Mouse (Mus musculus) ES-Bruce4 (cell line): ENCODE results near the gene 3110082I17Rik. TPM values are rescaled to one million over a fixed set of nuclear protein-coding genes. Genes with fewer than 3 reads are reported as not detected.
A peak's percentile ranks its signal among the peaks of the same experiment; 100 is the strongest.

Source experiments
- H3K27ac ChIP-seq: 2 replicates; pipeline ENCODE4 v1.5.1; 2012; ENCODE audit warnings: low read length, inconsistent platforms; ENCODE audit not compliant: insufficient read depth
- H3K27me3 ChIP-seq: 2 replicates; pipeline ENCODE4 v1.6.1; 2012; ENCODE audit warnings: mild to moderate bottlenecking, low read length, inconsistent platforms; ENCODE audit not compliant: control insufficient read depth, poor library complexity, insufficient read depth, severe bottlenecking
- H3K36me3 ChIP-seq: 2 replicates; pipeline ENCODE4 v1.6.1; 2012; ENCODE audit warnings: inconsistent platforms, mild to moderate bottlenecking, low read length, moderate library complexity; ENCODE audit not compliant: control insufficient read depth, poor library complexity, insufficient read depth, severe bottlenecking
- H3K4me1 ChIP-seq: one replicate; pipeline ENCODE4 v1.8.1; 2011; ENCODE audit warnings: low read length; ENCODE audit not compliant: control insufficient read depth, insufficient read depth
- H3K4me3 ChIP-seq: 2 replicates; pipeline ENCODE4 v1.5.1; 2011; ENCODE audit warnings: low read depth, mild to moderate bottlenecking, low read length
- H3K9ac ChIP-seq: 2 replicates; pipeline ENCODE4 v1.6.1; 2012; ENCODE audit warnings: low read depth, mild to moderate bottlenecking, inconsistent platforms; ENCODE audit not compliant: poor library complexity, severe bottlenecking
- H3K9me3 ChIP-seq: replicated peaks from 2 replicates; pipeline ENCODE4 v1.6.1; 2012; ENCODE audit warnings: mild to moderate bottlenecking, low read length, inconsistent platforms; ENCODE audit not compliant: control insufficient read depth, poor library complexity, insufficient read depth, severe bottlenecking
- CTCF ChIP-seq: IDR thresholded peaks from one replicate; pipeline ENCODE4 v1.8.1; 2011; ENCODE audit warnings: low read depth, low read length
- EP300 ChIP-seq: IDR thresholded peaks from 2 replicates; pipeline ENCODE4 v1.6.1; 2011; ENCODE audit warnings: low read depth, low read length; ENCODE audit not compliant: insufficient read depth
- POLR2A ChIP-seq: IDR thresholded peaks from one replicate; pipeline ENCODE4 v1.8.1; 2011; ENCODE audit warnings: low read length; ENCODE audit not compliant: insufficient read depth
- polyA plus RNA-seq: library from polyadenylated mRNA; stranded (reverse); fragments of >200 nt; gene quantifications from 2 replicates; pipeline ENCODE4 v1.2.4, GENCODE M21; 2011; ENCODE audit warnings: low read depth; ENCODE audit not compliant: missing spikeins, insufficient read depth, insufficient read length

Gene 3110082I17Rik
- polyA plus RNA-seq, 1 experiment = 44.5 TPM

DNA sequence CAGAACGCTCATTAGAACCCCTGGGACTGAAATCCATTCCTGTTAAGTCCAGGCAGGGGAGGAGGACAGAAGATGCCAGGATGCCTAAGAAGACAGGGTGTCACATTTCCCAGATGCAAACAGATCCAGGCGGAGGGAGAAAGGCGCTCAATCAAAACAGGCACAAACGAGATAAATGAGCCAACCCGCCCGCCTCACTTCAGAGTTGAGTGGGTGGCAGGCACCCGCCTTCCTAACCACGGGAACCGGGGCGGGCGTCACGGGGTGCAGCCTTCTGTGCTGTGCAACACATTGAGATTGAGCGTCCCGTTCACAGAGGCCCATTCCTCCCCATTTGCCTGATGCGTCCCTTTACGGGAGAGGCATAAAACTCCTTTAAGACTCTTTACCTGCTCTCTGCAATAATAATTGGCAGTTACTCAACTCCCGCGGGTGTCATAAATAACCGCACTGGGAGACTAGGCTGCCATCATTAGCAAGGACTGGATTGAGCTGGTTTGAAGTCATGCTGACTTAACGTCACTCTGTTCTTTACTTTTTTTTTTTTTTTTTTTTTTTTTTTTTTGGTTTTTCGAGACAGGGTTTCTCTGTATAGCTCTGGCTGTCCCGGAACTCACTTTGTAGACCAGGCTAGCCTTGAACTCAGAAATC, 34.8 kb upstream of the 3110082I17Rik start:
- no peak for TF ChIP-seq EP300
- no peak for TF ChIP-seq CTCF
- no peak for TF ChIP-seq POLR2A
- Histone ChIP-seq H3K27me3 (no peaks in the 10 kb centered on the region), H3K4me3 (peak overlapping the region; percentile 1; the same call in 1 of the 2 replicates), H3K27ac (no peak overlapping the region), H3K9ac (no peak overlapping the region), H3K9me3 (no peaks in the 10 kb centered on the region), H3K4me1 (no peaks in the 10 kb centered on the region), H3K36me3 (no peaks in the 10 kb centered on the region)

DNA sequence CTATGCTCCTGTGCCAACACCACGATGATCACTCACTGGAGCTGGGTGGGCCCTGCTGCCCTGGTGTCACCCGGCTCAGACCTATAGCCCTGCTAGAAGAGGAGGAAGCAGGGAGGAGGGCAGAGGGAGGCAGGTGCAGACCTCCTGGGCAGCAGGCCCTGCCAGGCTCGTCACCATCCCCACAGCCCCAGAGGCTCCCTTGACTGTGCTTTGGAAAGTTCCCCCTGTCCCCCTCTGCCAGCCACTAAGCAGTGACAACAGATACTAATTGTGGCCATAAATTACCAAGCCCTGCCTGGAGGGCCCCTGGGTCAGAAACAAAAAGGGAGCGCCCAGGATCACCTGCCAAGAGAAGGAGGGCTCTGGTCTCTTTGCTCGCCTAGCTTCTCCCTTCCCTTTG, 33.4 kb upstream of the 3110082I17Rik start:
- H3K4me1 ChIP-seq = no peaks in the 10 kb centered on the region
- H3K36me3 ChIP-seq = no peaks in the 10 kb centered on the region
- H3K4me3 ChIP-seq = no peak overlapping the region
- no peak overlapping the region for H3K27ac ChIP-seq
- TF ChIP-seq EP300 (no peak), CTCF (no peak), POLR2A (no peak)
- H3K9me3 ChIP-seq = no peaks in the 10 kb centered on the region
- H3K27me3 ChIP-seq = no peaks in the 10 kb centered on the region
- no peak overlapping the region for H3K9ac ChIP-seq

- Histone ChIP-seq H3K4me3 (no peak overlapping the region), H3K9me3 (no peaks in the 10 kb centered on the region), H3K27me3 (no peaks in the 10 kb centered on the region), H3K27ac (no peak overlapping the region), H3K36me3 (no peaks in the 10 kb centered on the region), H3K9ac (no peak overlapping the region), H3K4me1 (no peaks in the 10 kb centered on the region)
- no peak for TF ChIP-seq POLR2A
- TF ChIP-seq CTCF = no peak
- TF ChIP-seq EP300 = no peak
Measured at GRCm38 (mm10) chr5:139491348-139491747, 31.0 kb upstream of the 3110082I17Rik start.

- no peak overlapping the region for H3K4me3 ChIP-seq
Measured at GRCm38 (mm10) chr5:139490131-139490530, 29.8 kb upstream of the 3110082I17Rik start.

DNA sequence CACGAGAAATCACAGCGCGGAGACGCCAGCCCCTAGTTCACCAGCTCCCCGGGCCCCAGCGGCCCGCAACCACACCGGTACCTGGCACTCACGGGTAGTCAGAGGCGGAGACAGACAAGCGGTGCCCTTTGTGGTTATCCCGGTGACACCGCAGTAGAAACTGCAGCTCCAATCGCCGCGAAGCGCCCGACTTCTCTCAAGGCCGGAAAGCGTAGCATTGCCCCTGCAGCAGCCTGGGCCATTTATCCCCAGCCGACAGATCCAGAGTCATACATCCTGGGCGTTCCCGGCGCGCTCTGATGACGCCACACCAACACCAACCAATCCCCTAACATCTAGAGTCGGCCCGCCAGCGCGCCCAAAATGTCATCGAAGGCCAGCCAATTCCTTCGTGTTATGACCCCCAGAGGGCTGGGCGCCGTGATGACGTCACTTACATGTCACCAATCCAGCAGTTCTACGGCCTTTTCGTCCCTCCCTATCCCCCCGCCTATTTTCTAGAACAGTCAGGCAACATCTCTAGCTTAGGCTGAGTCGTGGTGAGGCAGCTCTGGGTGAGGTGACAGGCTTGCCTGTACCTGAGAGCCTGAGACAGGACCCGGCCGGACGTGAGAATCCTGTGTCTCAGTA, 24.0 kb upstream of the 3110082I17Rik start, which contains the start of gene Zfand2a:
Zfand2a (minus strand) TSS at position 365 of the 630 bp plus-strand sequence.
- Histone ChIP-seq H3K36me3 (0 out of 2 replicates have a peak, but pooled peaks cover 7% of the 10 kb centered on the region), H3K4me1 (no peaks in the 10 kb centered on the region), H3K9ac (peak within 1 kb of the TSS; percentile 74), H3K27ac (peak within 1 kb of the TSS; percentile 74), H3K27me3 (no peaks in the 10 kb centered on the region), H3K4me3 (peak within 1 kb of the TSS; percentile 97), H3K9me3 (no peaks in the 10 kb centered on the region)
- TF ChIP-seq EP300 (no peak), POLR2A (peak; percentile 95)

More at GRCm38 (mm10) chr5:139490131-139490530, 29.8 kb upstream of the 3110082I17Rik start:
- Histone ChIP-seq H3K9me3 (no peaks in the 10 kb centered on the region), H3K27ac (no peak overlapping the region), H3K9ac (no peak overlapping the region), H3K4me1 (no peaks in the 10 kb centered on the region), H3K36me3 (no peaks in the 10 kb centered on the region), H3K27me3 (no peaks in the 10 kb centered on the region)
- TF ChIP-seq POLR2A (no peak), CTCF (no peak), EP300 (no peak)
